Mouse (Mus musculus): ENCODE data around the gene Gm16867. TPM values are rescaled to one million over a fixed set of nuclear protein-coding genes. Genes with fewer than 3 reads are reported as not detected.
"Not testable (repeated sequence)": the region's sequence is repeated elsewhere in the genome, so short reads cannot be mapped to it uniquely, and the experiment has no call there.

Gm16867 gene
- polyA plus RNA-seq, 1 experiment from 2014 or later = not detected

DNA sequence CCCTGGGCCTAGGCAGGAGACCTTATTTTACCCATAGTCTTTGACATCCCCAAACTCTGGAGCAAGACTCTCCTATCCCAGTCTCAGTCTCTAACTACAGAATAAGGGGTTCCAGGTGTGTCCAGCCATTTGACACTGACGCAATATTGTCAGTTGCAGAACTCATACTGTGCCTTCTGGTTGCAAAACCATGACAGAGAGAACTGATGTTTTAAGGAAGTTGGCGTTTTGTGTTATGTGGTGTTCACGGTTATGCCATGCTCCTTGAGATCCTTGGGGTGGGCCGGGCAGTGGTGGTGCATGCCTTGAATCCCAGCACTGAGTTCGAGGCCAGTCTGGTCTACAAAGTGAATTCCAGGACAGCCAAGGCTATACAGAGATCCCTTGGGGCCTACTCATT, 45.5 kb downstream of the Gm16867 start:
- H3K27me3 ChIP-seq (replicated peaks); H3K9me3 ChIP-seq (replicated peaks); H3K4me3 ChIP-seq (replicated peaks); ATAC-seq (ENCODE audit: low FRiP score); H3K4me1 ChIP-seq; H3K4me2 ChIP-seq; H3K9ac ChIP-seq (replicated peaks); H3K36me3 ChIP-seq; H3K27ac ChIP-seq (replicated peaks): not testable (repeated sequence)
- WGBS = no CpG with 5 or more reads among the region's 5 CpGs

DNA sequence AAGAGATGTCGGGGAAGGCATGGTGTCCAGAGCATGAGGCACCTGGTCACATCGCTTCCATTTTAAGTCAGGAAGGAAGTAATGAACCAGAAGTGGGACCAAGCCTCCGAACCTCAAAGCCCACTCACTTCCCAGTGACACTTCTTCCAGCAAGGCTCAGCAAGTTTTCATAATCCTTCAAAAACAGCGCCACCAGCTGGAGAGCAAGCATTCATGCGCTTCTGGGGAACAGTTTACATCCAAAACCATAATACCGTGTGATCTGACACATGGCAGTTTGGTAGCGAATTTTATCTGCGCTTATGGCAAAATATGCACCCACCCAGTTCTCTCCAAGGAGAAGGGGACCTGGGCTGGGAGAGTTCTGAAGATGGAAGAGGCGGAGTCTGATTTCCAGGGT, 48.5 kb downstream of the Gm16867 start:
- H3K36me3 ChIP-seq; H3K4me3 ChIP-seq (replicated peaks); H3K9ac ChIP-seq (replicated peaks); H3K27ac ChIP-seq (replicated peaks); H3K9me3 ChIP-seq (replicated peaks); ATAC-seq (ENCODE audit: low FRiP score); H3K27me3 ChIP-seq (replicated peaks); H3K4me2 ChIP-seq; H3K4me1 ChIP-seq: not testable (repeated sequence)
- WGBS = no CpG with 5 or more reads among the region's 9 CpGs

DNA sequence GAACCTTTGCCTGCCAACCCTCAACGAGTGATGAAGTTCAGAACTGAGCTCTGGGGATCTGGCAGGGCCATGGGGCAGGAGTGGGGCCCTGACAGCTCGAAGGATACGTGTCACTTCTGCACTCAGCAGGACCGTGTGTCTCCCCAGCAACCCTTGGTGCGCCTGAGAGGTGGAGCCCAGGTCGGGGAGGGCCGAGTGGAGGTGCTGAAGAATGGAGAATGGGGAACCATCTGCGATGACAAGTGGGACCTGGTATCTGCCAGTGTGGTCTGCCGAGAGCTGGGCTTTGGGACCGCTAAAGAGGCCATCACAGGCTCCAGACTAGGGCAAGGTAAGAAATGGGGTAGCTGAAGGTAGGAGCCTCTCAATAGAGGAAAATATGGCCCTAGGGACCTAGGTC, 54.3 kb downstream of the Gm16867 start:
- no CpG with 5 or more reads among the region's 10 CpGs for WGBS
- not testable (repeated sequence) for H3K4me3 ChIP-seq (replicated peaks); H3K27me3 ChIP-seq (replicated peaks); H3K27ac ChIP-seq (replicated peaks); H3K9ac ChIP-seq (replicated peaks); ATAC-seq (ENCODE audit: low FRiP score); H3K4me1 ChIP-seq; H3K36me3 ChIP-seq; H3K9me3 ChIP-seq (replicated peaks); H3K4me2 ChIP-seq

DNA sequence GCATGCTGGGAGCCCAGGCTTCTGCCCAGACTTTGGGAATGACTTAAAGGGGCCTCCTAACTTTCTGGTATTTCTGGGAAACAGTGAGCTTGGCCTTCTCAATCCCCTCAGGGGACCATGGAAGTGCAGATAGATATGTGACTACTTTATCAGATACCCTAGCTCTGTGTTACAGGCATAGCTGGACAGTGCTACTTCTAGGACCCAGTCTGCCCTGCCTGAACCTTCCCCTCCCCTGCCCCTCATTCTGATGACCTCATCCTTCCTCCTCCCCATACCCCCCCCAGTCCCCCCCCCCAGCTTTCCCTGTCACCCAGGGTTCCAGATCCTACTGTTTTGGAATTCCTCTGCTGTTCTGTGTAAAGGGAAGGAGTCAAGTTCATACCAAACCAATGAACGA, 56.2 kb downstream of the Gm16867 start:
- no CpG with 5 or more reads among the region's 1 CpGs for WGBS
- H3K4me2 ChIP-seq; H3K9me3 ChIP-seq (replicated peaks); H3K27ac ChIP-seq (replicated peaks); ATAC-seq (ENCODE audit: low FRiP score); H3K4me3 ChIP-seq (replicated peaks); H3K4me1 ChIP-seq; H3K36me3 ChIP-seq; H3K9ac ChIP-seq (replicated peaks); H3K27me3 ChIP-seq (replicated peaks): not testable (repeated sequence)

DNA sequence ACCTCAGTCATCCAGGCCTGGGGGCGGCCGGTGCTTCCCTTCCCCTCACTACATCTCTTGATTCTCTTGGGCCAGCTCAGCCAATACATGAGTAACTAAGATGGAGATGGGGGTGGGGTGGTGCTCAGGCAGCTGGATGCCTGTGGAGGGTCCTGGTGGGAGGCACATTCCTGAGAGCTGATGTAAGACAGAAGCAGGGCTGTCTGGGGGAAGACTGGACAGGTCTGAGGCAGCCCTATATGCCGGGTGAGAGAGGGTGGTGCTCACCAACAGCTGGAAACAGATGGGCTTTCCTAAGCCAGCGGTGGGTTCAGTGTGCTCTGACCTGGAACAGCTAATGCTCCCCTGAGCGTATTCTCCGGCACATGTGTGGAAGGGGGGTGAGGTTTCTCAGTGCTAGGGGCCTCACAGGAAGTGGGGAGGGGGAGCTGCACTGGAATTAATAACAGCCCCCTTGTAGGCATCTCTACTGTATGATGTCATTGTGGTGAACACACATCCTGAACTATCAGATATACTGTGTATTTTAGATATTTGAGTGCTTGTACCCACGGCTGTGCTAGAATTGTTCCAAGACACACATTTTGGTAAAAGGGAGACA, 60.0 kb downstream of the Gm16867 start:
- H3K36me3 ChIP-seq; H3K9ac ChIP-seq (replicated peaks); H3K4me2 ChIP-seq; H3K27ac ChIP-seq (replicated peaks); H3K9me3 ChIP-seq (replicated peaks); H3K4me3 ChIP-seq (replicated peaks); ATAC-seq (ENCODE audit: low FRiP score); H3K27me3 ChIP-seq (replicated peaks); H3K4me1 ChIP-seq: not testable (repeated sequence)
- no CpG with 5 or more reads among the region's 7 CpGs for WGBS

DNA sequence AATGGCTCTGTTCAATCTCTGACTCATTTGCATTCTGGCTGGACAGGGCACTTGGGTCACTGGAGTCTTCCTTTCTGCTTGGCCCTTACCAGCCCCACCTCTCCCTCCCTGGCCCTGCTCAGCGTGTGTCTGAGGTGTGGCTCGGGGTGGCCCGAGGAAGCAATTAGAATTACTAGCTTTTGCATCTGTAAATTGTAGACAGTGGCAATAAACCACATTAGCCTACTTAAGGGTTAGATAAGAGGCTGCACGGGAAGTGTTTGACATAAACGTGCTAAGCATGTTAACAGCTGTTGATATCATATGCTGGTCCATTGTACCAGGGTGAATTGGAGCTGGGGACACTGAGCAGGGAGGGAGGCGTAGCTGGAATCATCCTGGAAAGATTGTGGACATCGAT, 62.2 kb downstream of the Gm16867 start:
- not testable (repeated sequence) for H3K4me3 ChIP-seq (replicated peaks); H3K27me3 ChIP-seq (replicated peaks); H3K36me3 ChIP-seq; H3K4me1 ChIP-seq; ATAC-seq (ENCODE audit: low FRiP score); H3K9ac ChIP-seq (replicated peaks); H3K27ac ChIP-seq (replicated peaks); H3K9me3 ChIP-seq (replicated peaks); H3K4me2 ChIP-seq
- no CpG with 5 or more reads among the region's 7 CpGs for WGBS

DNA sequence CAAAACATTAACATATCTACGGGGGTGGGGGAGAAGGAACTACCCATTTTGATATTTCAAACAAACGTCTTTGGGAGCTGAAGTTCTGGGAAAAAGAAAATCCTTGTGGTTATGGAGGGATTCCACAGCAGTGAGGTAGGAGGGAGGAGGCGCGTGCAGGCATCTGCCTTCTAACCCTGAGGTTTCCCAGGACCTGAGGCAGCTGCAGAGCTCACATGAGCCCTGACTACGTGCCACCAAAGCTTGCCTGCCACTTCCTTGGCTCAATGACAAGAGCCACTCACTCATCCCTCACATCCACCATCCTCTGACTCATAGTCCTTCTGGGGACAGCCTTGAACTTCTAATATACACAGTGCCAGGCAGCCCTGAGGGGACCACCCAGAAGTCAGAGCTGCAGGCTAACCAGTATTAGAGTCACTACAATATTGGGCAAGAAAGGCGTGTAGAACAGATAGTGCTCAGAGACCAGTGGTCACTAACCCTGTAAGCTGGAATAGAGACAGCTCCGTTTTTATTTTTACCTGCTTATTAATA, 64.4 kb downstream of the Gm16867 start:
- not testable (repeated sequence) for H3K4me3 ChIP-seq (replicated peaks); H3K4me1 ChIP-seq; H3K27ac ChIP-seq (replicated peaks); H3K4me2 ChIP-seq; H3K27me3 ChIP-seq (replicated peaks); H3K9ac ChIP-seq (replicated peaks); H3K9me3 ChIP-seq (replicated peaks); H3K36me3 ChIP-seq; ATAC-seq (ENCODE audit: low FRiP score)
- WGBS = no CpG with 5 or more reads among the region's 7 CpGs

DNA sequence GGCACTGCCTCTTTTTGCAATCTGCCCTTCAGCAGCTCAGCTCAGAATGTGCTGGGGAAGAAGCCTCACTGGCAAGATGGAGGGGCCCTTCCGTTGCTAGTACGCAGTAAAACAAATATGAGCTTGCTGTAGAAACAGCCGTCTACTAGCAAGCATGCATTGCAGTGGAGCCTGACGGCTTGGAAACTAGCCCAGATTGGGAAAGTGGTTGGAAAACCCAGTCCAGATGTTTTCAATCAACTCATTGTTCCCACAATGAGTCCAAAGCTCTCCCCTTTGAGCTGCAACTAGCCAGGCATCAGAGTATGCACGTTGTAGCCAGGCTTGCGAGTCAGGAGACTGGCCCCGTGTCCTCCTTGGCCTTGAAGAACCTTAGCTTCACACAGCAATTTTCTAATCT, 82.2 kb downstream of the Gm16867 start:
- H3K9me3 ChIP-seq (replicated peaks); H3K27me3 ChIP-seq (replicated peaks); ATAC-seq (ENCODE audit: low FRiP score); H3K27ac ChIP-seq (replicated peaks); H3K9ac ChIP-seq (replicated peaks); H3K4me1 ChIP-seq; H3K4me3 ChIP-seq (replicated peaks); H3K36me3 ChIP-seq; H3K4me2 ChIP-seq: not testable (repeated sequence)
- no CpG with 5 or more reads among the region's 7 CpGs for WGBS

DNA sequence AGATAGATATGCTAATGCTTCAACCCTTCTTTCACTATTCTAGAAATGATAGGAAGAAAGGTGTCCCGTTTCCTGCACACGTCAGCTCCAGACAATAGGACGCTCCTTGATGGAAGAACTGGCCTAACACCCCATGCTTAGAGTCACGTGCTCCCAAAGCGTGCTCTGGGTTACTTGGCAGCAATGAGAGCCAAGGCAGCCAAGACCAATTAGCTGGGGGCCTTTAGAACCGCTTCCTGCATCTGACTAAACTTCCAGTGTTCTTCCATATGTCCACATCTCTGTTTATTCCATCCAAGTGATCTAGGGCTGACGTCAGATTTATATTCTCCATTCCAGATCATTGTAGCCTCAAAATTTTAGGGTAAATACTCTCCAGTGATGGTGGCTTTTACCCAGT, 85.6 kb downstream of the Gm16867 start:
- H3K4me2 ChIP-seq; H3K27me3 ChIP-seq (replicated peaks); H3K9me3 ChIP-seq (replicated peaks); H3K4me3 ChIP-seq (replicated peaks); H3K36me3 ChIP-seq; H3K27ac ChIP-seq (replicated peaks); H3K9ac ChIP-seq (replicated peaks); ATAC-seq (ENCODE audit: low FRiP score); H3K4me1 ChIP-seq: not testable (repeated sequence)
- no CpG with 5 or more reads among the region's 7 CpGs for WGBS

Other genes with a start within 250 kb of the Gm16867 start
- gene Synb, start 209.1 kb downstream of the Gm16867 start, polyA plus RNA-seq (2015; fragmentation: Nextera tagmentation; extraction: Ambion mirVana) = not detected in 2 replicates
- gene Gm27179, start 9.2 kb upstream of the Gm16867 start, polyA plus RNA-seq (2015; fragmentation: Nextera tagmentation; extraction: Ambion mirVana) = not detected in 2 replicates
- gene Entpd4b, start 52.1 kb upstream of the Gm16867 start, polyA plus RNA-seq (2015; fragmentation: Nextera tagmentation; extraction: Ambion mirVana) = 20.4 and 20.6 TPM in 2 replicates